Mouse (Mus musculus): ENCODE data around the gene Cnot6l. TPM values are rescaled to one million over a fixed set of nuclear protein-coding genes. Genes with fewer than 3 reads are reported as not detected.

Gene Cnot6l
- polyA plus RNA-seq (2014; fragmentation: Nextera tagmentation; extraction: Ambion mirVana): 11.5 and 15.3 TPM in 2 replicates

- 54% methylated on average over 5 of the region's 5 CpGs for WGBS
- Histone ChIP-seq H3K9ac (ENCODE audit: low read length) (peak within 1 kb of the TSS; percentile 97), H3K4me2 (ENCODE audit: low read length) (peak within 1 kb of the TSS; percentile 85), H3K27me3 (replicated peaks; ENCODE audit: control insufficient read depth, insufficient read depth, low read length) (no peaks in the 10 kb centered on the region), H3K4me1 (ENCODE audit: control insufficient read depth, insufficient read depth, low read length) (peaks cover 5% of the 10 kb centered on the region), H3K4me3 (ENCODE audit: low read depth, low read length) (peak within 1 kb of the TSS; percentile 94), H3K9me3 (replicated peaks; ENCODE audit: control insufficient read depth, low read length) (no peaks in the 10 kb centered on the region), H3K36me3 (ENCODE audit: control insufficient read depth, insufficient read depth, low read length) (no peaks in the 10 kb centered on the region), H3K27ac (ENCODE audit: low read depth, low read length) (no peak within 1 kb of the TSS; the same call in 1 of the 2 replicates)
- ATAC-seq: no peak
- peak; percentile 19 for DNase-seq (ENCODE audit: low spot score)
Measured at GRCm38 (mm10) chr5:96164021-96164411, at the start of gene Cnot6l. Gene Cnot6l, minus strand, starts transcription at chr5:96164171.

- Histone ChIP-seq H3K9me3 (replicated peaks; ENCODE audit: control insufficient read depth, low read length) (no peaks in the 10 kb centered on the region), H3K27me3 (replicated peaks; ENCODE audit: control insufficient read depth, insufficient read depth, low read length) (no peaks in the 10 kb centered on the region), H3K9ac (ENCODE audit: low read length) (peak overlapping the region; percentile 73), H3K4me2 (ENCODE audit: low read length) (peak overlapping the region; percentile 67), H3K36me3 (ENCODE audit: control insufficient read depth, insufficient read depth, low read length) (peaks cover 7% of the 10 kb centered on the region), H3K27ac (ENCODE audit: low read depth, low read length) (peak overlapping the region; percentile 44; the same call in 1 of the 2 replicates), H3K4me1 (ENCODE audit: control insufficient read depth, insufficient read depth, low read length) (peaks cover 10% of the 10 kb centered on the region), H3K4me3 (ENCODE audit: low read depth, low read length) (peak overlapping the region; percentile 59)
- DNase-seq (ENCODE audit: low spot score): peak; percentile 94
- WGBS: under 1% methylated on average over 35 of the region's 35 CpGs
- ATAC-seq: peak; percentile 97
Measured at GRCm38 (mm10) chr5:96209916-96210583, 46.1 kb upstream of the Cnot6l start.

GRCm38 (mm10) chr5:96209459-96209858 is 45.5 kb upstream of the Cnot6l start, which contains the start of gene Mrpl1:
Gene Mrpl1, plus strand, starts transcription at chr5:96209493.
- 2% methylated on average over 17 of the region's 17 CpGs for WGBS
- Histone ChIP-seq H3K9ac (ENCODE audit: low read length) (peak within 1 kb of the TSS; percentile 73), H3K4me2 (ENCODE audit: low read length) (peak within 1 kb of the TSS; percentile 67), H3K4me1 (ENCODE audit: control insufficient read depth, insufficient read depth, low read length) (peaks cover 10% of the 10 kb centered on the region), H3K27me3 (replicated peaks; ENCODE audit: control insufficient read depth, insufficient read depth, low read length) (no peaks in the 10 kb centered on the region), H3K27ac (ENCODE audit: low read depth, low read length) (peak within 1 kb of the TSS; percentile 44; the same call in 1 of the 2 replicates), H3K4me3 (ENCODE audit: low read depth, low read length) (peak within 1 kb of the TSS; percentile 59), H3K9me3 (replicated peaks; ENCODE audit: control insufficient read depth, low read length) (no peaks in the 10 kb centered on the region), H3K36me3 (ENCODE audit: control insufficient read depth, insufficient read depth, low read length) (peaks cover 4% of the 10 kb centered on the region)
- DNase-seq (ENCODE audit: low spot score) (peak; percentile 52), ATAC-seq (peak; percentile 59)

- DNase-seq (ENCODE audit: low spot score): no peak
- ATAC-seq: no peak
- H3K9me3 ChIP-seq (replicated peaks; ENCODE audit: control insufficient read depth, low read length): no peaks in the 10 kb centered on the region
- peaks cover 10% of the 10 kb centered on the region for H3K4me1 ChIP-seq (ENCODE audit: control insufficient read depth, insufficient read depth, low read length)
- 77% methylated on average over 4 of the region's 4 CpGs for WGBS
- H3K9ac ChIP-seq (ENCODE audit: low read length): no peak overlapping the region
- H3K4me2 ChIP-seq (ENCODE audit: low read length): no peak overlapping the region
- H3K36me3 ChIP-seq (ENCODE audit: control insufficient read depth, insufficient read depth, low read length): no peaks in the 10 kb centered on the region
- no peak overlapping the region for H3K27ac ChIP-seq (ENCODE audit: low read depth, low read length)
- no peaks in the 10 kb centered on the region for H3K27me3 ChIP-seq (replicated peaks; ENCODE audit: control insufficient read depth, insufficient read depth, low read length)
- H3K4me3 ChIP-seq (ENCODE audit: low read depth, low read length): no peak overlapping the region
Measured at GRCm38 (mm10) chr5:96208543-96208942, 44.6 kb upstream of the Cnot6l start.

GRCm38 (mm10) chr5:96207531-96207930 is 43.6 kb upstream of the Cnot6l start:
- Histone ChIP-seq H3K4me3 (ENCODE audit: low read depth, low read length) (no peak overlapping the region), H3K27ac (ENCODE audit: low read depth, low read length) (no peak overlapping the region), H3K36me3 (ENCODE audit: control insufficient read depth, insufficient read depth, low read length) (no peaks in the 10 kb centered on the region), H3K27me3 (replicated peaks; ENCODE audit: control insufficient read depth, insufficient read depth, low read length) (no peaks in the 10 kb centered on the region), H3K9ac (ENCODE audit: low read length) (no peak overlapping the region), H3K4me1 (ENCODE audit: control insufficient read depth, insufficient read depth, low read length) (peaks cover 10% of the 10 kb centered on the region), H3K9me3 (replicated peaks; ENCODE audit: control insufficient read depth, low read length) (no peaks in the 10 kb centered on the region), H3K4me2 (ENCODE audit: low read length) (no peak overlapping the region)
- 80% methylated on average over 2 of the region's 2 CpGs for WGBS
- DNase-seq (ENCODE audit: low spot score) (peak; percentile 7), ATAC-seq (no peak)

- H3K4me3 ChIP-seq (ENCODE audit: low read depth, low read length): no peak overlapping the region
- WGBS: 35% methylated on average over 2 of the region's 2 CpGs
- no peak overlapping the region for H3K27ac ChIP-seq (ENCODE audit: low read depth, low read length)
- H3K9ac ChIP-seq (ENCODE audit: low read length): no peak overlapping the region
- no peak for ATAC-seq
- DNase-seq (ENCODE audit: low spot score): peak; percentile 78
- H3K4me1 ChIP-seq (ENCODE audit: control insufficient read depth, insufficient read depth, low read length): peaks cover 10% of the 10 kb centered on the region
- no peaks in the 10 kb centered on the region for H3K9me3 ChIP-seq (replicated peaks; ENCODE audit: control insufficient read depth, low read length)
- H3K27me3 ChIP-seq (replicated peaks; ENCODE audit: control insufficient read depth, insufficient read depth, low read length): no peaks in the 10 kb centered on the region
- no peaks in the 10 kb centered on the region for H3K36me3 ChIP-seq (ENCODE audit: control insufficient read depth, insufficient read depth, low read length)
- H3K4me2 ChIP-seq (ENCODE audit: low read length): no peak overlapping the region
Measured at GRCm38 (mm10) chr5:96206897-96207296, 42.9 kb upstream of the Cnot6l start.

DNA sequence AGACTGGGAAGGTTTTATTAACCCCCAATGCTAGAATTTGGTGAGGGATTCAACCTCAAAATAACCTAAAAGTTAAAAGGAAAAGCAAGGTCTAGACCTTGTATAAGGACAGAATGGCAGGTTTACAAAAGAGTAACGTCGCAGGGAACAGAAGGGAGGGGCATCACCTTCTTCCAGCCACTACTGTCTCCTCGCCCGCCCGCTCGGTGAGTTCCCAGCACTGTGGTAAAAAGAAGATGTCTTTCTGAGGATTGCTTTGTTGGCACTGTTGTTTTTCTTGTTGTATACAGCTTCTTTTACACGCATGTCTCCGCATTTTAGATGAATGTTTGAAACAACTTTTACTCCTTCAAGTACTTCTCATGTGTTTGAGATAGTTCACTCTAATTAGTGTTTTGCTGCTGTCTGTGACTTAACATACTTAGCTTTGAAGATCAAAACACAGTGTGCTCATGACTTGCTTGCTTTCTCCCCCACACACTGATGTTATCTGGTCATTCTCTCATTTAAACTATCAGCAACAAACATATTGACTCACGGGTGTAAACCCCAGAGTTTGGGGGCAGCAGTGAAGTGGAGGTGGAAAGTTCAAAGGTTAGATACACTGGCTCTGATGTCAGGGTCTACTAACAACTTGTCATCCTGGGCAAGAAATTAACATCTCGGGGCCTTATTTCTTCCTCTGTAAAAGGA is 37.6 kb upstream of the Cnot6l start:
- Histone ChIP-seq H3K9me3 (replicated peaks; ENCODE audit: control insufficient read depth, low read length) (no peaks in the 10 kb centered on the region), H3K27me3 (replicated peaks; ENCODE audit: control insufficient read depth, insufficient read depth, low read length) (no peaks in the 10 kb centered on the region), H3K4me2 (ENCODE audit: low read length) (no peak overlapping the region), H3K36me3 (ENCODE audit: control insufficient read depth, insufficient read depth, low read length) (no peaks in the 10 kb centered on the region), H3K4me3 (ENCODE audit: low read depth, low read length) (no peak overlapping the region), H3K27ac (ENCODE audit: low read depth, low read length) (no peak overlapping the region), H3K4me1 (ENCODE audit: control insufficient read depth, insufficient read depth, low read length) (peaks cover 2% of the 10 kb centered on the region), H3K9ac (ENCODE audit: low read length) (no peak overlapping the region)
- 84% methylated on average over 10 of the region's 10 CpGs for WGBS
- ATAC-seq (no peak), DNase-seq (ENCODE audit: low spot score) (no peak)

GRCm38 (mm10) chr5:96200269-96200668 is 36.3 kb upstream of the Cnot6l start:
- no peaks in the 10 kb centered on the region for H3K9me3 ChIP-seq (replicated peaks; ENCODE audit: control insufficient read depth, low read length)
- H3K4me3 ChIP-seq (ENCODE audit: low read depth, low read length): no peak overlapping the region
- H3K27ac ChIP-seq (ENCODE audit: low read depth, low read length): no peak overlapping the region
- DNase-seq (ENCODE audit: low spot score): no peak
- no peaks in the 10 kb centered on the region for H3K4me1 ChIP-seq (ENCODE audit: control insufficient read depth, insufficient read depth, low read length)
- H3K27me3 ChIP-seq (replicated peaks; ENCODE audit: control insufficient read depth, insufficient read depth, low read length): no peaks in the 10 kb centered on the region
- H3K4me2 ChIP-seq (ENCODE audit: low read length): no peak overlapping the region
- ATAC-seq: no peak
- no peaks in the 10 kb centered on the region for H3K36me3 ChIP-seq (ENCODE audit: control insufficient read depth, insufficient read depth, low read length)
- H3K9ac ChIP-seq (ENCODE audit: low read length): no peak overlapping the region
- 77% methylated on average over 3 of the region's 3 CpGs for WGBS

GRCm38 (mm10) chr5:96198271-96198670 is 34.3 kb upstream of the Cnot6l start:
- no peak for ATAC-seq
- no peaks in the 10 kb centered on the region for H3K4me1 ChIP-seq (ENCODE audit: control insufficient read depth, insufficient read depth, low read length)
- H3K27ac ChIP-seq (ENCODE audit: low read depth, low read length): no peak overlapping the region
- 50% methylated on average over 6 of the region's 6 CpGs for WGBS
- peak; percentile 10 for DNase-seq (ENCODE audit: low spot score)
- no peak overlapping the region for H3K4me2 ChIP-seq (ENCODE audit: low read length)
- no peaks in the 10 kb centered on the region for H3K27me3 ChIP-seq (replicated peaks; ENCODE audit: control insufficient read depth, insufficient read depth, low read length)
- no peak overlapping the region for H3K4me3 ChIP-seq (ENCODE audit: low read depth, low read length)
- no peak overlapping the region for H3K9ac ChIP-seq (ENCODE audit: low read length)
- H3K9me3 ChIP-seq (replicated peaks; ENCODE audit: control insufficient read depth, low read length): no peaks in the 10 kb centered on the region
- H3K36me3 ChIP-seq (ENCODE audit: control insufficient read depth, insufficient read depth, low read length): no peaks in the 10 kb centered on the region

Measured in forebrain, embryonic 14.5 days (tissue).